Mouse (Mus musculus): ENCODE measurements around the gene Zfp668. TPM values are rescaled to one million over a fixed set of nuclear protein-coding genes. Genes with fewer than 3 reads are reported as not detected.
"Not testable (repeated sequence)": the region's sequence is repeated elsewhere in the genome, so short reads cannot be mapped to it uniquely, and the experiment has no call there.

Zfp668 gene
- polyA plus RNA-seq, 1 experiment from 2014 or later: 9.7 TPM

- no peak for ATAC-seq (ENCODE audit: extremely low read depth, insufficient number of reproducible peaks, low FRiP score, low TSS enrichment)
- Histone ChIP-seq H3K4me1 (peaks cover 26% of the 10 kb centered on the region), H3K4me3 (no peak overlapping the region), H3K9ac (no peak overlapping the region), H3K27ac (replicated peaks) (no peak overlapping the region), H3K36me3 (peaks cover 53% of the 10 kb centered on the region), H3K9me3 (no peaks in the 10 kb centered on the region), H3K27me3 (replicated peaks) (no peaks in the 10 kb centered on the region), H3K4me2 (no peak overlapping the region)
- WGBS: 87% methylated on average over 4 of the region's 4 CpGs
Measured at GRCm38 (mm10) chr7:127908656-127909055, 32.0 kb upstream of the Zfp668 start.

GRCm38 (mm10) chr7:127907939-127908338 is 31.3 kb upstream of the Zfp668 start:
- no peak overlapping the region for H3K4me2 ChIP-seq
- H3K9me3 ChIP-seq: no peaks in the 10 kb centered on the region
- H3K36me3 ChIP-seq: peaks cover 53% of the 10 kb centered on the region
- H3K4me3 ChIP-seq: no peak overlapping the region
- no peak overlapping the region for H3K27ac ChIP-seq (replicated peaks)
- no peaks in the 10 kb centered on the region for H3K27me3 ChIP-seq (replicated peaks)
- peaks cover 20% of the 10 kb centered on the region for H3K4me1 ChIP-seq
- ATAC-seq (ENCODE audit: extremely low read depth, insufficient number of reproducible peaks, low FRiP score, low TSS enrichment): no peak
- 88% methylated on average over 12 of the region's 12 CpGs for WGBS
- H3K9ac ChIP-seq: no peak overlapping the region

GRCm38 (mm10) chr7:127903971-127904796 is 27.6 kb upstream of the Zfp668 start, which contains the start of gene Bckdk:
Gene Bckdk, plus strand, starts transcription at chr7:127904082.
- WGBS: 7% methylated on average over 38 of the region's 38 CpGs
- no peaks in the 10 kb centered on the region for H3K9me3 ChIP-seq
- peak within 1 kb of the TSS; percentile 87 for H3K27ac ChIP-seq (replicated peaks)
- H3K36me3 ChIP-seq: peaks cover 42% of the 10 kb centered on the region
- H3K27me3 ChIP-seq (replicated peaks): no peaks in the 10 kb centered on the region; the same call in 1 of the 2 replicates
- peaks cover 22% of the 10 kb centered on the region for H3K4me1 ChIP-seq
- H3K4me2 ChIP-seq: peak within 1 kb of the TSS; percentile 74
- H3K9ac ChIP-seq: peak within 1 kb of the TSS; percentile 97
- peak; percentile 65 for ATAC-seq (ENCODE audit: extremely low read depth, insufficient number of reproducible peaks, low FRiP score, low TSS enrichment)
- peak within 1 kb of the TSS; percentile 87 for H3K4me3 ChIP-seq

GRCm38 (mm10) chr7:127901772-127902171 is 25.1 kb upstream of the Zfp668 start:
- Histone ChIP-seq H3K9ac (no peak overlapping the region), H3K4me3 (no peak overlapping the region), H3K36me3 (peaks cover 18% of the 10 kb centered on the region), H3K27me3 (replicated peaks) (no peaks in the 10 kb centered on the region; the same call in 1 of the 2 replicates), H3K9me3 (no peaks in the 10 kb centered on the region), H3K4me1 (peaks cover 25% of the 10 kb centered on the region), H3K27ac (replicated peaks) (no peak overlapping the region), H3K4me2 (no peak overlapping the region)
- no peak for ATAC-seq (ENCODE audit: extremely low read depth, insufficient number of reproducible peaks, low FRiP score, low TSS enrichment)
- 59% methylated on average over 2 of the region's 2 CpGs for WGBS

- ATAC-seq (ENCODE audit: extremely low read depth, insufficient number of reproducible peaks, low FRiP score, low TSS enrichment): no peak
- Histone ChIP-seq H3K9ac (no peak overlapping the region), H3K4me1 (peaks cover 25% of the 10 kb centered on the region), H3K4me3 (no peak overlapping the region), H3K27me3 (replicated peaks) (no peaks in the 10 kb centered on the region; the same call in 1 of the 2 replicates), H3K9me3 (no peaks in the 10 kb centered on the region), H3K36me3 (no peaks in the 10 kb centered on the region), H3K27ac (replicated peaks) (no peak overlapping the region), H3K4me2 (no peak overlapping the region)
- 27% methylated on average over 7 of the region's 7 CpGs for WGBS
Measured at GRCm38 (mm10) chr7:127899997-127900396, 23.4 kb upstream of the Zfp668 start.

GRCm38 (mm10) chr7:127898179-127898956 is 21.7 kb upstream of the Zfp668 start:
- H3K9me3 ChIP-seq: no peaks in the 10 kb centered on the region
- ATAC-seq (ENCODE audit: extremely low read depth, insufficient number of reproducible peaks, low FRiP score, low TSS enrichment): no peak
- H3K9ac ChIP-seq: no peak overlapping the region
- peaks cover 5% of the 10 kb centered on the region for H3K36me3 ChIP-seq
- H3K4me3 ChIP-seq: no peak overlapping the region
- no peak overlapping the region for H3K27ac ChIP-seq (replicated peaks)
- peaks cover 27% of the 10 kb centered on the region for H3K4me1 ChIP-seq
- WGBS: 33% methylated on average over 10 of the region's 10 CpGs
- H3K4me2 ChIP-seq: no peak overlapping the region
- H3K27me3 ChIP-seq (replicated peaks): no peaks in the 10 kb centered on the region; the same call in 1 of the 2 replicates

- H3K36me3 ChIP-seq: peaks cover 13% of the 10 kb centered on the region
- no peak overlapping the region for H3K9ac ChIP-seq
- no peak overlapping the region for H3K27ac ChIP-seq (replicated peaks)
- no peak for ATAC-seq (ENCODE audit: extremely low read depth, insufficient number of reproducible peaks, low FRiP score, low TSS enrichment)
- no peaks in the 10 kb centered on the region; the same call in 1 of the 2 replicates for H3K27me3 ChIP-seq (replicated peaks)
- peaks cover 27% of the 10 kb centered on the region for H3K4me1 ChIP-seq
- no peak overlapping the region for H3K4me3 ChIP-seq
- WGBS: 83% methylated on average over 7 of the region's 7 CpGs
- no peak overlapping the region for H3K4me2 ChIP-seq
- no peaks in the 10 kb centered on the region for H3K9me3 ChIP-seq
Measured at GRCm38 (mm10) chr7:127897542-127897941, 20.9 kb upstream of the Zfp668 start.

- Histone ChIP-seq H3K4me2 (peak overlapping the region; percentile 87; the same call in 1 of the 2 replicates), H3K36me3 (peaks cover 24% of the 10 kb centered on the region), H3K9ac (no peak overlapping the region), H3K27ac (replicated peaks) (no peak overlapping the region), H3K4me1 (peaks cover 27% of the 10 kb centered on the region), H3K27me3 (replicated peaks) (no peaks in the 10 kb centered on the region; the same call in 1 of the 2 replicates), H3K9me3 (no peaks in the 10 kb centered on the region), H3K4me3 (no peak overlapping the region)
- 52% methylated on average over 13 of the region's 13 CpGs for WGBS
- ATAC-seq (ENCODE audit: extremely low read depth, insufficient number of reproducible peaks, low FRiP score, low TSS enrichment): no peak
Measured at GRCm38 (mm10) chr7:127896384-127896783, 19.8 kb upstream of the Zfp668 start.

- ATAC-seq (ENCODE audit: extremely low read depth, insufficient number of reproducible peaks, low FRiP score, low TSS enrichment); H3K9me3 ChIP-seq; H3K9ac ChIP-seq; H3K27me3 ChIP-seq (replicated peaks): not testable (repeated sequence)
- Histone ChIP-seq H3K4me2 (peak overlapping the region; percentile 87), H3K4me1 (peaks cover 27% of the 10 kb centered on the region), H3K4me3 (peak overlapping the region; percentile 71), H3K27ac (replicated peaks) (peak overlapping the region; percentile 66), H3K36me3 (peaks cover 27% of the 10 kb centered on the region)
- 64% methylated on average over 7 of the region's 7 CpGs for WGBS
Measured at GRCm38 (mm10) chr7:127895891-127896290, 19.3 kb upstream of the Zfp668 start.

- Histone ChIP-seq H3K9me3 (no peaks in the 10 kb centered on the region), H3K4me3 (peak within 1 kb of the TSS; percentile 71), H3K4me2 (peak within 1 kb of the TSS; percentile 87), H3K27me3 (replicated peaks) (no peaks in the 10 kb centered on the region; the same call in 1 of the 2 replicates), H3K9ac (peak within 1 kb of the TSS; percentile 86), H3K27ac (replicated peaks) (peak within 1 kb of the TSS; percentile 81), H3K4me1 (peaks cover 27% of the 10 kb centered on the region), H3K36me3 (peaks cover 27% of the 10 kb centered on the region)
- peak; percentile 98 for ATAC-seq (ENCODE audit: extremely low read depth, insufficient number of reproducible peaks, low FRiP score, low TSS enrichment)
- WGBS: under 1% methylated on average over 26 of the region's 26 CpGs
Measured at GRCm38 (mm10) chr7:127895442-127895841, 18.8 kb upstream of the Zfp668 start, which contains the start of the genes Gm21974 and Vkorc1. Gene Gm21974, minus strand, starts transcription at chr7:127895454. Gene Vkorc1, minus strand, starts transcription at chr7:127895617.

- no peak for ATAC-seq (ENCODE audit: extremely low read depth, insufficient number of reproducible peaks, low FRiP score, low TSS enrichment)
Measured at GRCm38 (mm10) chr7:127894480-127894879, 17.9 kb upstream of the Zfp668 start.

More at GRCm38 (mm10) chr7:127894480-127894879, 17.9 kb upstream of the Zfp668 start:
- H3K36me3 ChIP-seq: peaks cover 35% of the 10 kb centered on the region
- peaks cover 20% of the 10 kb centered on the region for H3K4me1 ChIP-seq
- peak overlapping the region; percentile 87 for H3K4me2 ChIP-seq
- peak overlapping the region; percentile 81 for H3K27ac ChIP-seq (replicated peaks)
- no peaks in the 10 kb centered on the region; the same call in 1 of the 2 replicates for H3K27me3 ChIP-seq (replicated peaks)
- no peaks in the 10 kb centered on the region for H3K9me3 ChIP-seq
- H3K9ac ChIP-seq: peak overlapping the region; percentile 86
- WGBS: 73% methylated on average over 5 of the region's 5 CpGs
- H3K4me3 ChIP-seq: peak overlapping the region; percentile 71
